Mouse (Mus musculus) C2C12 (cell line): ENCODE measurements at regions not wholly inside any gene's neighbourhood (a gene's known extent, or its start where the extent isn't known, plus 50 kb on each side); places are given as distances from the start of the nearest gene placed in this dataset.
A peak's percentile ranks its signal among the peaks of the same experiment; 100 is the strongest.

Source experiments
- H3K27me3 ChIP-seq: one replicate; pipeline ENCODE4 v1.6.1; 2011; ENCODE audit not compliant: control insufficient read depth, insufficient read depth, insufficient read length
- H3K36me3 ChIP-seq: one replicate; pipeline ENCODE4 v1.6.1; 2011; ENCODE audit not compliant: control insufficient read depth, insufficient read depth
- H3K4me3 ChIP-seq: one replicate; pipeline ENCODE4 v1.5.1; 2011; ENCODE audit warnings: mild to moderate bottlenecking, control low read depth; ENCODE audit not compliant: poor library complexity, insufficient read depth, severe bottlenecking
- H3K79me2 ChIP-seq: one replicate; pipeline ENCODE4 v1.6.1; 2011; ENCODE audit not compliant: control insufficient read depth, insufficient read depth
- H3K79me3 ChIP-seq: one replicate; pipeline ENCODE4 v1.6.1; 2011; ENCODE audit warnings: low read depth, control low read depth
- H3ac ChIP-seq: one replicate; pipeline ENCODE3; 2011; ENCODE audit warnings: low read depth; ENCODE audit not compliant: control insufficient read depth, insufficient read length
- CEBPB ChIP-seq: IDR thresholded peaks from one replicate; pipeline ENCODE4 v1.6.1; 2011; ENCODE audit warnings: low read depth, mild to moderate bottlenecking, control low read depth, moderate library complexity
- CTCF ChIP-seq: IDR thresholded peaks from one replicate; pipeline ENCODE4 v1.5.1; 2011; ENCODE audit not compliant: control insufficient read depth, insufficient read depth, insufficient read length
- FOSL1 ChIP-seq: IDR thresholded peaks from one replicate; pipeline ENCODE4 v1.8.0; 2011; ENCODE audit warnings: mild to moderate bottlenecking, low read length; ENCODE audit not compliant: poor library complexity, insufficient read depth, severe bottlenecking
- MAX ChIP-seq: IDR thresholded peaks from one replicate; pipeline ENCODE4 v1.6.1; 2011; ENCODE audit warnings: mild to moderate bottlenecking, control low read depth
- MYOD1 ChIP-seq: IDR thresholded peaks from one replicate; pipeline ENCODE4 v1.6.1; 2011; ENCODE audit warnings: low read depth; ENCODE audit not compliant: control insufficient read depth, insufficient read length
- MYOG ChIP-seq: IDR thresholded peaks from one replicate; pipeline ENCODE4 v1.6.1; 2011; ENCODE audit not compliant: control insufficient read depth, insufficient read length; ENCODE audit errors: extremely low read depth
- USF1 ChIP-seq: IDR thresholded peaks from one replicate; pipeline ENCODE4 v1.6.1; 2011; ENCODE audit warnings: low read depth, mild to moderate bottlenecking, control low read depth, moderate library complexity

- H3K4me3 ChIP-seq: no peak overlapping the region
- no peaks in the 10 kb centered on the region for H3K36me3 ChIP-seq
- H3K27me3 ChIP-seq: no peaks in the 10 kb centered on the region
- H3K79me2 ChIP-seq: no peaks in the 10 kb centered on the region
- no peak overlapping the region for H3ac ChIP-seq
- H3K79me3 ChIP-seq: no peaks in the 10 kb centered on the region
- TF ChIP-seq CEBPB (peak; percentile 47), MYOG (no peak)
Observed at GRCm38 (mm10) chr12:95937705-95938104, 245.7 kb downstream of the Flrt2 start.

- no peak overlapping the region for H3ac ChIP-seq
- no peak overlapping the region for H3K4me3 ChIP-seq
- no peaks in the 10 kb centered on the region for H3K79me2 ChIP-seq
- H3K79me3 ChIP-seq: no peaks in the 10 kb centered on the region
- H3K36me3 ChIP-seq: no peaks in the 10 kb centered on the region
- TF ChIP-seq MYOG (no peak), MYOD1 (no peak), CTCF (no peak), FOSL1 (no peak), USF1 (no peak), MAX (no peak), CEBPB (no peak)
- no peaks in the 10 kb centered on the region for H3K27me3 ChIP-seq
Observed at GRCm38 (mm10) chr12:95940465-95941012, 248.5 kb downstream of the Flrt2 start.

DNA sequence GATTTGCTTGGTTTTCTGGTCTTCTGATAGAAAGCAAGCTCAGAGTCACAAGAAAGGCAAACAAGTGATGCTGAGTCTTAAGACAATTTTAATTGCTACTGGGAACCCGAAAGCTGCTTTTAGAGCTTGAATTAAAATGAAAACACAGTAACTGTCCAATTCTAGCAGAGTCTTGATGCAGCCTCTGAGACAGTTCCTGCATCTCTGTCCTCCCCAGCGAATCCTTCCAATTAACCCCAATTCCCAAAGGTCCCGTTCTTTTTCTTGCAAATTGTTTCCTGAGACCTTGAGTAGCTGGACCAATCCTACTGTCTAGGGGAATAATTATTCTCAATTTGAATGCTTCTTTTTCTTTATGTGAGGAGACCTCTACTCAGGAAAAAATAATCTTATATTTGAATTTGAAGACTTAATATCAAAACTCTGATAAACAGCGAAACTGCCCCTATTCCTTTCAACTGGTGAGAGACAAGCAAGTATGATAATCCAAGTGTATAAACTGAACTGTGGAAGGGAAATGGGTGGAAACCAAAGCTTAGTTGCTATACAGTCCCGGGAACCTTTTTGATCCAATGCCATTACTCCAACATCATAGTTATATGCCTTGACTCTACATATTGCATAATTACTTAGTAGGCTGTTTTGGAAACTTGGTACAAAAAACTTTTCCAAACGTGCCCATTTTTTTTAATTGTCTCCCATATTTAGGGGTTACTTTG lies 267.9 kb downstream of the Flrt2 start:
- no peaks in the 10 kb centered on the region for H3K79me3 ChIP-seq
- H3K36me3 ChIP-seq: no peaks in the 10 kb centered on the region
- no peak overlapping the region for H3ac ChIP-seq
- no peaks in the 10 kb centered on the region for H3K79me2 ChIP-seq
- H3K4me3 ChIP-seq: no peak overlapping the region
- H3K27me3 ChIP-seq: no peaks in the 10 kb centered on the region
- TF ChIP-seq FOSL1: no peak
- no peak for TF ChIP-seq CTCF
- TF ChIP-seq MYOG: no peak
- TF ChIP-seq CEBPB: no peak
- TF ChIP-seq MAX: no peak
- TF ChIP-seq MYOD1: no peak
- TF ChIP-seq USF1: no peak

- Histone ChIP-seq H3K27me3 (no peaks in the 10 kb centered on the region), H3K79me2 (no peaks in the 10 kb centered on the region), H3K79me3 (no peaks in the 10 kb centered on the region), H3ac (no peak overlapping the region), H3K36me3 (no peaks in the 10 kb centered on the region), H3K4me3 (no peak overlapping the region)
- TF ChIP-seq USF1 (no peak), CEBPB (no peak), FOSL1 (no peak), MYOD1 (no peak), MYOG (no peak), CTCF (no peak), MAX (no peak)
Observed at GRCm38 (mm10) chr12:95960505-95960871, 268.5 kb downstream of the Flrt2 start.

DNA sequence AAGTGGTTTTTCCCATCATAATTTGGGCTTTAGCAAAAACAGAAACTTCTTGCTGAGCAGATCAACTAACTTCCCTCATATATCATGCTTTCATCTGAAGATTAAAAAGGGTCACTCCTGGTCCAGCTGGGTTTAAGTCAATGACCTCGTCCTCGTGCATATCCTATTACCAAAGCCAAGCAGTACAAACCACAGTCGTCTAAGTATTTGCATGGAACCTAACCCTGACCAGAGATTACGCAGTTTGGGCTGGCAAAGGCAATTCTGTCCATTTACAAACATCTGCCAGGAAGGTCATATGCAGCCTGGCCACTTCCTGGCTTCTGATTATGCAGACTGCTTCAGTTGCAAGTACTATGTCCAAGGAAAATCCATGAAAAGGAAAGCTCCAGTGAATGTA lies 270.8 kb downstream of the Flrt2 start:
- no peaks in the 10 kb centered on the region for H3K79me3 ChIP-seq
- no peaks in the 10 kb centered on the region for H3K79me2 ChIP-seq
- no peak overlapping the region for H3ac ChIP-seq
- no peaks in the 10 kb centered on the region for H3K27me3 ChIP-seq
- no peaks in the 10 kb centered on the region for H3K36me3 ChIP-seq
- TF ChIP-seq MYOD1: no peak
- H3K4me3 ChIP-seq: no peak overlapping the region

- Histone ChIP-seq H3K79me2 (no peaks in the 10 kb centered on the region), H3K27me3 (no peaks in the 10 kb centered on the region), H3K36me3 (no peaks in the 10 kb centered on the region), H3ac (no peak overlapping the region), H3K4me3 (no peak overlapping the region), H3K79me3 (no peaks in the 10 kb centered on the region)
- TF ChIP-seq CEBPB (no peak), CTCF (no peak), USF1 (no peak), MYOD1 (no peak), FOSL1 (no peak), MAX (no peak), MYOG (no peak)
Observed at GRCm38 (mm10) chr12:95988669-95989288, 296.8 kb downstream of the Flrt2 start.
